Mouse (Mus musculus): ENCODE measurements around the gene Thra.

The Thra gene

GRCm38 (mm10) chr11:98740393-98741050 is at the start of gene Thra:
Thra (plus strand) TSS chr11:98740638.
- peak; percentile 42 for DNase-seq (ENCODE audit: low read depth, low spot score)
- Histone ChIP-seq H3K27me3 (ENCODE audit: control insufficient read depth, insufficient read depth, low read length, poor library complexity, severe bottlenecking) (no peaks in the 10 kb centered on the region), H3K36me3 (ENCODE audit: control insufficient read depth, insufficient read depth, low read length, poor library complexity, severe bottlenecking) (no peaks in the 10 kb centered on the region)

- Histone ChIP-seq H3K36me3 (ENCODE audit: control insufficient read depth, insufficient read depth, low read length, poor library complexity, severe bottlenecking) (peaks cover 23% of the 10 kb centered on the region), H3K27me3 (ENCODE audit: control insufficient read depth, insufficient read depth, low read length, poor library complexity, severe bottlenecking) (no peaks in the 10 kb centered on the region)
These were observed 47.2 kb upstream of the Thra start for GRCm38 (mm10) chr11:98693201-98693600.

GRCm38 (mm10) chr11:98693746-98694145 is 46.7 kb upstream of the Thra start:
- no peak for DNase-seq (ENCODE audit: low read depth, low spot score)
- H3K36me3 ChIP-seq (ENCODE audit: control insufficient read depth, insufficient read depth, low read length, poor library complexity, severe bottlenecking) = peaks cover 23% of the 10 kb centered on the region

More at GRCm38 (mm10) chr11:98693201-98693600, 47.2 kb upstream of the Thra start:
- DNase-seq (ENCODE audit: low read depth, low spot score) = no peak

GRCm38 (mm10) chr11:98694301-98694700 is 46.1 kb upstream of the Thra start:
- Histone ChIP-seq H3K27me3 (ENCODE audit: control insufficient read depth, insufficient read depth, low read length, poor library complexity, severe bottlenecking) (no peaks in the 10 kb centered on the region), H3K36me3 (ENCODE audit: control insufficient read depth, insufficient read depth, low read length, poor library complexity, severe bottlenecking) (peaks cover 23% of the 10 kb centered on the region)
- no peak for DNase-seq (ENCODE audit: low read depth, low spot score)

More at GRCm38 (mm10) chr11:98693746-98694145, 46.7 kb upstream of the Thra start:
- no peaks in the 10 kb centered on the region for H3K27me3 ChIP-seq (ENCODE audit: control insufficient read depth, insufficient read depth, low read length, poor library complexity, severe bottlenecking)

- peaks cover 20% of the 10 kb centered on the region for H3K36me3 ChIP-seq (ENCODE audit: control insufficient read depth, insufficient read depth, low read length, poor library complexity, severe bottlenecking)
- no peaks in the 10 kb centered on the region for H3K27me3 ChIP-seq (ENCODE audit: control insufficient read depth, insufficient read depth, low read length, poor library complexity, severe bottlenecking)
- no peak for DNase-seq (ENCODE audit: low read depth, low spot score)
These were observed 45.0 kb upstream of the Thra start for GRCm38 (mm10) chr11:98695408-98695807.

- Histone ChIP-seq H3K36me3 (ENCODE audit: control insufficient read depth, insufficient read depth, low read length, poor library complexity, severe bottlenecking) (peaks cover 14% of the 10 kb centered on the region), H3K27me3 (ENCODE audit: control insufficient read depth, insufficient read depth, low read length, poor library complexity, severe bottlenecking) (no peaks in the 10 kb centered on the region)
- no peak for DNase-seq (ENCODE audit: low read depth, low spot score)
These were observed 43.8 kb upstream of the Thra start for GRCm38 (mm10) chr11:98696454-98697216.

- Histone ChIP-seq H3K27me3 (ENCODE audit: control insufficient read depth, insufficient read depth, low read length, poor library complexity, severe bottlenecking) (no peaks in the 10 kb centered on the region), H3K36me3 (ENCODE audit: control insufficient read depth, insufficient read depth, low read length, poor library complexity, severe bottlenecking) (peaks cover 9% of the 10 kb centered on the region)
- no peak for DNase-seq (ENCODE audit: low read depth, low spot score)
These were observed 43.2 kb upstream of the Thra start for GRCm38 (mm10) chr11:98697225-98697624.

GRCm38 (mm10) chr11:98698849-98699640 is 41.4 kb upstream of the Thra start:
- DNase-seq (ENCODE audit: low read depth, low spot score) = no peak
- no peaks in the 10 kb centered on the region for H3K27me3 ChIP-seq (ENCODE audit: control insufficient read depth, insufficient read depth, low read length, poor library complexity, severe bottlenecking)
- peaks cover 2% of the 10 kb centered on the region for H3K36me3 ChIP-seq (ENCODE audit: control insufficient read depth, insufficient read depth, low read length, poor library complexity, severe bottlenecking)

- peak; percentile 86 for DNase-seq (ENCODE audit: low read depth, low spot score)
- Histone ChIP-seq H3K27me3 (ENCODE audit: control insufficient read depth, insufficient read depth, low read length, poor library complexity, severe bottlenecking) (no peaks in the 10 kb centered on the region), H3K36me3 (ENCODE audit: control insufficient read depth, insufficient read depth, low read length, poor library complexity, severe bottlenecking) (no peaks in the 10 kb centered on the region)
These were observed 40.5 kb upstream of the Thra start for GRCm38 (mm10) chr11:98699911-98700310.

GRCm38 (mm10) chr11:98701213-98701670 is 39.2 kb upstream of the Thra start, which contains the start of gene Csf3:
Csf3 (plus strand) TSS chr11:98701263.
- H3K27me3 ChIP-seq (ENCODE audit: control insufficient read depth, insufficient read depth, low read length, poor library complexity, severe bottlenecking) = no peaks in the 10 kb centered on the region
- no peak for DNase-seq (ENCODE audit: low read depth, low spot score)
- no peaks in the 10 kb centered on the region for H3K36me3 ChIP-seq (ENCODE audit: control insufficient read depth, insufficient read depth, low read length, poor library complexity, severe bottlenecking)

GRCm38 (mm10) chr11:98702323-98702722 is 38.1 kb upstream of the Thra start:
- no peak for DNase-seq (ENCODE audit: low read depth, low spot score)
- Histone ChIP-seq H3K36me3 (ENCODE audit: control insufficient read depth, insufficient read depth, low read length, poor library complexity, severe bottlenecking) (no peaks in the 10 kb centered on the region), H3K27me3 (ENCODE audit: control insufficient read depth, insufficient read depth, low read length, poor library complexity, severe bottlenecking) (no peaks in the 10 kb centered on the region)

GRCm38 (mm10) chr11:98705021-98705420 is 35.4 kb upstream of the Thra start:
- H3K27me3 ChIP-seq (ENCODE audit: control insufficient read depth, insufficient read depth, low read length, poor library complexity, severe bottlenecking) = no peaks in the 10 kb centered on the region
- no peaks in the 10 kb centered on the region; the same call in 1 of the 2 replicates for H3K36me3 ChIP-seq (ENCODE audit: control insufficient read depth, insufficient read depth, low read length, poor library complexity, severe bottlenecking)
- DNase-seq (ENCODE audit: low read depth, low spot score) = peak; percentile 46

GRCm38 (mm10) chr11:98707401-98708281 is 32.8 kb upstream of the Thra start:
- Histone ChIP-seq H3K36me3 (ENCODE audit: control insufficient read depth, insufficient read depth, low read length, poor library complexity, severe bottlenecking) (no peaks in the 10 kb centered on the region; the same call in 1 of the 2 replicates), H3K27me3 (ENCODE audit: control insufficient read depth, insufficient read depth, low read length, poor library complexity, severe bottlenecking) (no peaks in the 10 kb centered on the region)
- no peak for DNase-seq (ENCODE audit: low read depth, low spot score)

All from splenic B cell, adult 2 months (primary cell).